Mouse (Mus musculus) gastrocnemius, adult 2 months (tissue): ENCODE measurements at regions not wholly inside any gene's neighbourhood (a gene's known extent, or its start where the extent isn't known, plus 50 kb on each side); places are given as distances from the start of the nearest gene placed in this dataset.

Source experiments
- DNase-seq: peaks from one replicate; pipeline ENCODE4 v3.0.0; 2022
- H3K27ac ChIP-seq: fragments of 200-600 bp; 2 replicates; pipeline ENCODE4 v1.8.1; 2022; ENCODE audit warnings: mild to moderate bottlenecking
- H3K4me3 ChIP-seq: fragments of 200-600 bp; 2 replicates; pipeline ENCODE4 v1.8.1; 2022; ENCODE audit warnings: mild to moderate bottlenecking, moderate library complexity
- CTCF ChIP-seq: fragments of 200-600 bp; IDR thresholded peaks from 2 replicates; pipeline ENCODE4 v1.8.1; 2022; ENCODE audit warnings: antibody characterized with exemption, mild to moderate bottlenecking, moderate library complexity
- intact Hi-C: fragments of 180-260 bp; cut with DNase I; formaldehyde crosslinking; loops from one replicate; pipeline ENCODE4 v1.15.1; 2025

- no peak for TF ChIP-seq CTCF
- Histone ChIP-seq H3K27ac (no peak overlapping the region), H3K4me3 (no peak overlapping the region)
- intact Hi-C loops: no loop called here
- no peak for DNase-seq
Observed at GRCm38 (mm10) chr19:21214253-21214652, 57.8 kb upstream of the Zfand5 start.

DNA sequence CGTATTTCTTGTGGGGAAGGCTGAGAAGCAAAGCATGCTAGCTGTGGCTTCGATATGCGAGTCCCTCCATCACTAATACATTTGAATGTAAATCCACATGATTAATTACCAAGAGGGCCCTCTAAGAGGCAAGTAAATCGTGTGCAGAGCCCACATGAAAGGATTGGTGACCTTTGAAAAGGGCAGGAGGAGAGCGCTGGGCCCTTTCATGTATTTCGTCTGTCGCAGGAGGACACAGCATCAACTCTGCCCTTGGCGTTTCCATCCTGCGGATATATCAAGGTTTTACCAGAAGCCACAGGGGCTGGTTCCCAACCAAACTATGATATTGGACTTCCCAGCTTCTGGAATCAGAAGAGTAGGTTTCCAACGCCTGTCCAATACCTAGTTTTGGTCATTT lies 78.6 kb upstream of the Zfand5 start:
- no peak overlapping the region for H3K4me3 ChIP-seq
- no peak for DNase-seq
- intact Hi-C loops: no loop called here
- H3K27ac ChIP-seq: no peak overlapping the region
- TF ChIP-seq CTCF: no peak

GRCm38 (mm10) chr19:21192576-21192975 lies 79.5 kb upstream of the Zfand5 start:
- no peak overlapping the region for H3K27ac ChIP-seq
- DNase-seq: no peak
- no peak overlapping the region for H3K4me3 ChIP-seq
- intact Hi-C loops: no loop called here
- TF ChIP-seq CTCF: no peak

- intact Hi-C loops: no loop called here
- Histone ChIP-seq H3K4me3 (no peak overlapping the region), H3K27ac (no peak overlapping the region)
- no peak for TF ChIP-seq CTCF
- DNase-seq: no peak
Observed at GRCm38 (mm10) chr19:21189216-21189615, 82.9 kb upstream of the Zfand5 start.

DNA sequence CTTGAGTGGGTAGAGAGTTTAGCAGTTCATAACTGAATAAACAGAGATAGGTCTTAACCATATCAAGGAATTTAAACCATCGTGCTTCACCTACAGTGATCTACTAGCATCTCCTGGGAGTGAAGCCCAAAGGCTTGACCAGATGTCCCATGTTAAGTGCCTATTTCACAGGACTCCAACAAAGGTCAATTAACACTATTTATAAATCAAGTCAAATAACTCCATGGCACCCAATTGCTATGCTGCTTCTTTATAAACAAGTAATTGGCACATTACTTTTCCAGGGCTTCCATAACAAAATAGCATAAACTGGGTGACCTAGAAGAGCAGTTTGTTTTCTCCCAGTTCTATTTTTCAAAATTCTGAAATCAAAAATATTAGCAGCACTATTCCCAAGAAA lies 85.4 kb upstream of the Zfand5 start:
- DNase-seq: no peak
- Histone ChIP-seq H3K27ac (no peak overlapping the region), H3K4me3 (no peak overlapping the region)
- no peak for TF ChIP-seq CTCF
- intact Hi-C loops: no loop called here

DNA sequence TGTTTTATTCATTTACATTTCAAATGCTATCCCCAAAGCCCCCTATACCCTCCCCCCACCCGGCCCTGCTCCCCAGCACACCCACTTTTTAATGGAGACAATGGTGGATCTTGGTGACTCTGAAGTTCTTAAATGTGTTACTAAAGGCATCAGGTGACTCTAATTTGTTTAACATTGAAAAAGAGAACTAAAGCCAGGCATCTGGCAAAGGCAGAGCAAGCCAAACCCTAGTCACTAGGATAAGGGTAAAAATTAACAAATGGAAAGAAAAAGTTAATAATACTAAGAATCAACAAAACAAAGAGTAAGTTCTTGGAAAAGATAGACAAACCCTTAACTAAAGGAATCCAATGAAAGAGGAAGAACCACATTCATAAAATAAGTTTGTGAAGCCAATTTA lies 86.1 kb upstream of the Zfand5 start:
- no peak for DNase-seq
- H3K27ac ChIP-seq: no peak overlapping the region
- intact Hi-C loops: no loop called here
- TF ChIP-seq CTCF: no peak
- no peak overlapping the region for H3K4me3 ChIP-seq

GRCm38 (mm10) chr19:21183028-21183427 lies 89.0 kb upstream of the Zfand5 start:
- intact Hi-C loops: no loop called here
- DNase-seq: no peak
- no peak for TF ChIP-seq CTCF
- Histone ChIP-seq H3K27ac (no peak overlapping the region), H3K4me3 (no peak overlapping the region)

GRCm38 (mm10) chr19:21179886-21180285 lies 92.2 kb upstream of the Zfand5 start:
- no peak for DNase-seq
- intact Hi-C loops: no loop called here
- Histone ChIP-seq H3K27ac (no peak overlapping the region), H3K4me3 (no peak overlapping the region)
- TF ChIP-seq CTCF: no peak

- DNase-seq: no peak
- Histone ChIP-seq H3K27ac (peak overlapping the region; percentile 43), H3K4me3 (no peak overlapping the region)
- TF ChIP-seq CTCF: no peak
- intact Hi-C loops: no loop called here
Observed at GRCm38 (mm10) chr19:21175426-21175831, 96.6 kb upstream of the Zfand5 start.

DNA sequence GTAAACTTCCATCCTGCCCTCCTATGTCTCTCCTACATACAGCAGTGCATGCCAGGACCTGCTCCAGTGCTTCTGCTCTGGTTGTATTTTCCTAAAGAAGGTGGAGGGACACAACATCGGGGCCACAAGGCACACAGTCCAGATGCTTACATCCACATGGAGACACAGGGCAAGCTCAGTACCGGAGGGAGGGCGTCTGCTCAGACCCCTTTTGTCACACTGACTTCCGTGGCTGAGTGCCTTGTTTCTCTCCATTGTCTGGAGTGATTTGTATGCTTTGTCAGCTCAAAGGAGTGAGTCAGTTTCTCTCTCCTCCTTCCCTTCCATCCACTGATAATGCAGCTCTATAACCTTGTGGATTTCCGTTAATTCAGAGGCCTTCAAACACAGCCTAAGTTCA lies 97.4 kb upstream of the Zfand5 start:
- DNase-seq: no peak
- intact Hi-C loops: no loop called here
- Histone ChIP-seq H3K4me3 (no peak overlapping the region), H3K27ac (no peak overlapping the region)
- TF ChIP-seq CTCF: no peak

DNA sequence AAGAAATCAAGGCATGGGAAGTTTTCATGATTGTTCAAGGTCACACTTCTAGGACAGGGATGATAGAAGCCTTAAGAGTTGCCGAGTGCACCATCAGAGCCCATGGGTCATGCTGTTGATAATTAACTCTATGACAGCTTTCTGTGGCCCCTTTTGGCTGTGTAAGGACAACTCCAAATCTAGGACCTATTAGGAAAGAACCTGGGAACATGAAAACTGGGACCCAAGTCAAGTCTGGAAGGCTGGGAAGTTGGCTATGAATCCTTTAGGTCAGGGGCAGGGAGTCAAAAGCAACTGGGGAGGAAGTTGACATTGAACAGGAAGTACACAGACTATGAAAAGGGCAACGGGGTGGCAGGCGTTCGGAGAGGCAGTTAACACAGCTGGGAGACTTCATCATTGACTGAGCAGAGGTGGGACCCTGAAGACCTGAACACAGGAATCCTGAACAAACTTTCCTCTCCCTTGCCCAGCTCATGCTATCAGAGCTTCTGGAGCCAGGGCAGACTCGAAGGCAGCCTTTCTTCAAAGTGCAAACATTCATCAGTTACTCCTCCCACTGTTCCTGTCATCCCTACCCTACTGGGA lies 98.1 kb upstream of the Zfand5 start:
- H3K4me3 ChIP-seq: no peak overlapping the region
- no peak for TF ChIP-seq CTCF
- DNase-seq: no peak
- intact Hi-C loops: no loop called here
- no peak overlapping the region for H3K27ac ChIP-seq

- Histone ChIP-seq H3K27ac (no peak overlapping the region), H3K4me3 (no peak overlapping the region)
- intact Hi-C loops: no loop called here
- no peak for TF ChIP-seq CTCF
- no peak for DNase-seq
Observed at GRCm38 (mm10) chr19:21171191-21171590, 100.9 kb upstream of the Zfand5 start.

DNA sequence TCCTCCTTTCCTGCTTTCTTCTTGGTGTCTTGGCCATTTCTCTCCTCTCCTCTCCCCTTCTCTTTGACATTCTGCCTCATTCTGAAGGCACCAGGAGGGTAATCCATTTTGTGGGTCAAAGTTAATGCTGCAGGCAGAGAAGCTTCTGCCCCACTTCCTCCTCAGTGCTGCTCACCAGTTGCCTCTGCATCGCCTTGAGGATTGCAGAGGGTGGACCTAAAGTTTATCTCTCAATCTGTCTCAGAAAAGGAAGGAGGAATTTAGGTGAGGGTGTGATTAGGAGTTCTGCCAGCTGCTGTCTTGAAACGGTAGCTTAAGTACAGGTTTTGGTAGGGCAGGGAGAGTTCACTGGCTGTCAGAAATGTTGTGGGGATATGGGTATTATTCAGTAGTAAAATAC lies 101.3 kb upstream of the Zfand5 start:
- H3K4me3 ChIP-seq: no peak overlapping the region
- no peak for TF ChIP-seq CTCF
- intact Hi-C loops: no loop called here
- H3K27ac ChIP-seq: no peak overlapping the region
- DNase-seq: no peak

GRCm38 (mm10) chr19:21166939-21167338 lies 105.1 kb upstream of the Zfand5 start:
- DNase-seq: no peak
- TF ChIP-seq CTCF: no peak
- intact Hi-C loops: no loop called here
- Histone ChIP-seq H3K4me3 (no peak overlapping the region), H3K27ac (no peak overlapping the region)

GRCm38 (mm10) chr19:21166465-21166860 lies 105.6 kb upstream of the Zfand5 start:
- no peak overlapping the region for H3K4me3 ChIP-seq
- no peak for TF ChIP-seq CTCF
- H3K27ac ChIP-seq: no peak overlapping the region
- intact Hi-C loops: no loop called here
- DNase-seq: no peak
